Mouse (Mus musculus) hindbrain, postnatal 0 days (tissue): ENCODE measurements around the gene Pnpla6. TPM values are rescaled to one million over a fixed set of nuclear protein-coding genes. Genes with fewer than 3 reads are reported as not detected.

Source experiments
- ATAC-seq: fragments of 200-750 bp; cut with Nextera tagmentation; 2 replicates; pipeline ENCODE4 v1.8.0; 2017; ENCODE audit warnings: mild to moderate bottlenecking, moderate TSS enrichment, moderate library complexity
- DNase-seq: peaks from one replicate; pipeline ENCODE4 v3.0.0-alpha.2; 2015; ENCODE audit warnings: low spot score
- H3K27ac ChIP-seq: fragments of 300-500 bp; sonication (generic); 2 replicates; pipeline ENCODE4 v1.5.1; 2014; ENCODE audit warnings: mild to moderate bottlenecking
- H3K27me3 ChIP-seq: fragments of 300-500 bp; sonication (generic); 2 replicates; pipeline ENCODE4 v1.6.1; 2014; ENCODE audit warnings: low read length, mixed read lengths; ENCODE audit not compliant: insufficient read depth
- H3K36me3 ChIP-seq: fragments of 300-500 bp; sonication (generic); 2 replicates; pipeline ENCODE4 v1.6.1; 2014; ENCODE audit warnings: low read length, mixed read lengths; ENCODE audit not compliant: insufficient read depth
- H3K4me1 ChIP-seq: fragments of 300-500 bp; sonication (generic); 2 replicates; pipeline ENCODE4 v1.6.1; 2014; ENCODE audit warnings: antibody characterized with exemption, low read length, mixed read lengths; ENCODE audit not compliant: insufficient read depth
- H3K4me2 ChIP-seq: fragments of 300-500 bp; sonication (generic); 2 replicates; pipeline ENCODE4 v1.6.1; 2014; ENCODE audit warnings: low read depth, mild to moderate bottlenecking, low read length, moderate library complexity, mixed read lengths
- H3K4me3 ChIP-seq: fragments of 300-500 bp; sonication (generic); 2 replicates; pipeline ENCODE4 v1.5.1; 2014; ENCODE audit warnings: low read length
- H3K9ac ChIP-seq: fragments of 300-500 bp; sonication (generic); replicated peaks from 2 replicates; pipeline ENCODE4 v1.6.1; 2014; ENCODE audit warnings: mild to moderate bottlenecking, low read length, moderate library complexity, mixed read lengths
- H3K9me3 ChIP-seq: fragments of 300-500 bp; sonication (generic); 2 replicates; pipeline ENCODE4 v1.6.1; 2016; ENCODE audit warnings: low read length, mixed read lengths
- CTCF ChIP-seq: IDR thresholded peaks from 2 replicates; pipeline ENCODE4 v1.5.1; 2016; ENCODE audit warnings: antibody characterized with exemption, control low read depth, low read depth
- WGBS: fragments of 180-500 bp; shearing (Covaris S2); extraction: QIAGEN DNeasy Blood & Tissue Kit; methylation state at CpG from one replicate; pipeline ENCODE4 v1.1.7; 2014; 5-methylcytosine and 5-hydroxymethylcytosine counted together
- polyA plus RNA-seq: library from polyadenylated mRNA; unstranded; fragments of >200 nt; fragmentation: Nextera tagmentation; extraction: Ambion mirVana; gene quantifications from 2 replicates; pipeline ENCODE4 v1.2.1, GENCODE M21; 2015
- total RNA-seq: library from RNA; depleted of rRNA; stranded (reverse); fragments of >200 nt; gene quantifications from 2 replicates; pipeline ENCODE4 v1.2.3, GENCODE M21; 2014

The Pnpla6 gene
- total and polyA plus RNA-seq, 2 experiments from 2014 or later = 35.3 to 82.6 TPM

DNA sequence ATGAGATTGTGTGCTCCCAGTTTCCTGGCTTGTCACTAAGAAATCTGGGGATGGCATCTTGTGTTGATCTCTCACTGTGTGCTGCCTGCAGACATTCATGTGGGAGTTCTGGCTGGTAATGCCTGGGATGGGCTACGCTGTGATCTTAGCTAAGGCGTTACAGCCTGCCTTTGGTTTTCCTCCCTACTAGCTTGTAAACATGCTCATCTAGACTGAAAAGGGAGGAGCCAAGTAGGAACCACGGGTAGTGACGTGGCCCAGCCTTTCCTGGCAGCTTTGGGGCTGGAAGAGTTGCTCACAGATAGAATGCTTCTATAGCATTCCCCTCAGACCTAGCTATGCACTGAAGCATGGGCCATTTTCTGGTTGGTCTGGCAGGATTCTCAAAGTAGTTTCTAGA lies 13.0 kb upstream of the Pnpla6 start:
- Histone ChIP-seq H3K27ac (no peak overlapping the region), H3K27me3 (no peaks in the 10 kb centered on the region), H3K4me1 (peaks cover 14% of the 10 kb centered on the region), H3K4me2 (no peak overlapping the region), H3K9me3 (no peaks in the 10 kb centered on the region), H3K9ac (no peak overlapping the region), H3K36me3 (peaks cover 12% of the 10 kb centered on the region; the same call in 1 of the 2 replicates), H3K4me3 (no peak overlapping the region)
- TF ChIP-seq CTCF = no peak
- ATAC-seq (no peak), DNase-seq (no peak)
- 67% methylated on average over 4 of the region's 4 CpGs for WGBS

DNA sequence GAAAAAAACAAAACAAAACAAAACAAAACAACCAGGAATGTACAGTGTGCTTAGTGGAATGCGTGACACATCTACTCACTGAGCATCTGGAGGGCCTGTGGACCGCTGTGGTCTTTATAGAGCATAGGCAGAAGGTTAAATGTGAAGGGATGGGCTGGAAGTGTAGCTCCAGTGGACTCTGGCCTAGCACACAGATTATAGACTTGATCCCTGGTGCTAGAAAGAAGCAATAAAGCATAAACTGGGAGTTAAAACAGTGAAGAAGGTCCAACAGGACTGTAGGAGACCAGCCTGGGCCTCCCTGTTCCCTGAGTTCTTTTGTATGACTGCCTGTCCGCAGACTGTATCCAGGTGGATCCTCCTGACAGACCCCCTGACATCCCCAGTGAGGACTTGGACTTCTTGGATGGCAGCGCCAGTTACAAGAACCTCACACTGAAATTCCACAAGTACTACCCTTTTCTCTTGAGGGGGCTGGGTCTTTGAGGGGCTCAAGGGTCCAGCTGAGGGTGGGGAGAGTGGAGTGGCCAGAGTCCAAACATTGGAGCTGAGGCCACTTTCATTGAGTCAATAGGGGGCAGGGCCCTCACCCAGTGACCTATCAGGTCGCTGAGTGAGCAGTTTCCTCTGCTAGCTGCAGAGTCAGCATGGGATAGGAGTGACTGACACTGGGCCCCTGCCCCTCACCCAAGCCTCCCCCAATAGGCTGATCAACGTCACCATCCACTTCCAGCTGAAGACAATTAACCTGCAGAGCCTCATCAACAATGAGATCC lies 7.0 kb upstream of the Pnpla6 start:
- no peak for TF ChIP-seq CTCF
- H3K27ac ChIP-seq = no peak overlapping the region
- H3K4me1 ChIP-seq = no peaks in the 10 kb centered on the region
- DNase-seq = no peak
- H3K27me3 ChIP-seq = no peaks in the 10 kb centered on the region
- whole genome bisulfite sequencing = 90% methylated on average over 6 of the region's 6 CpGs
- ATAC-seq = no peak
- no peak overlapping the region for H3K4me2 ChIP-seq
- no peaks in the 10 kb centered on the region for H3K9me3 ChIP-seq
- peaks cover 56% of the 10 kb centered on the region; the same call in 1 of the 2 replicates for H3K36me3 ChIP-seq
- H3K4me3 ChIP-seq = no peak overlapping the region
- H3K9ac ChIP-seq = no peak overlapping the region

DNA sequence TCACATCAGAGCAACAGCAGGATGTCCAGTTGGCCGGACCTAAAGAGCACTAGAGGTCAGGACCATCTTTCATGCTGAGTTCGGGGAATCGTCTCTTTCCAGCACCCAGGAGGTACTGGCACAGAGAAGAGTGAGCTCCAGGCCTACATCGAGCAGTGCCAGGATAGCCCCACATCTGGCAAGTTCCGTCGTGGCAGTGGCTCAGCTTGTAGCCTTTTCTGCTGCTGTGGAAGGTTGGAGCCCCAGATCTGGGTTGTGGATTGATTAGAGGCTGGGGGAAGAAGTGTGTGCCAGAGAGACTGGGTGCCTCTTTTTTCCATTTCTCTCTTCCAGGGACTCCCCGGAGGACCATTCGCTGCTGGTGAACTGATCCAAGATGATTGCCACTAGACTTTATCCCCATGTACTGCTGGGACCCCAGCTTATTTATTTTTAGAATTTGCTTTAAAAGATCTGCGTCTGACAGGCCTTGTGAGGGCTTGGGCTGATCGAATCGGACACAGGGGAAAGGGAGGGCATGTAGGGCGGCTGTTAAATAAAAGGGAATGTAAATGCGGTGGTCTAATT lies 420 bp upstream of the Pnpla6 start:
- Histone ChIP-seq H3K4me2 (peak overlapping the region; percentile 93), H3K9ac (peak overlapping the region; percentile 63)
- ATAC-seq = no peak

DNA sequence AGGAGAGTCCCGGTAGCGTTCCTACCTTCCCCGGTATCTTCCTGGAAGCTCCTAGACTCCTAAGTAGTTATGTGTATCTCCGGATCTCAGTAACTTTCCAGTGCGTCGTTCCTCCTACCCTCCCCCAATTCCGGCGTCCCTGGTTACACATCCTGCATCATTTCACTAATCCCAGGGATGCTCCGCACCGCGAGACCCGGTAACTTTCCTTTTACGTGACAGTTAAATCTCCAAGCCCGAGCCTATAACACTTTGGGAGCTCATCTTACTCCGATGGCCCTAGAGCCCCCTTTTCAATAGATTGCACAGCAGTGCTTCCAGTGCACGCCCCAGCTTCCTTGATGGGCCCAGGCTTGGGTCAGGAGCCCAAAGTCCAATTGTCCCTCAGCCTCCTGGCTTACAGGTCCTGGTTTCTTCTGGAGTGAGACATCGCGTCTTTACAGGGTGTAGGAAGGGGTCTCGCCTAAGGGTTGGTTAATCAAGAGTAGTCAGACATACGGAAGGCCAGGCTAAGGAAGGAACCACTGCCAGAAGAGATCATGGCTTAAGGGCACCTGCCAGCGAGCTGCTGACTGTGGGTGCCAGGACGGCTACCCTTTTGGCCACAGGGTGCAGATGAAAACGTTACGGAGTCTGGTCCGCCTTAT lies 710 bp downstream of the Pnpla6 start:
- under 1% methylated on average over 25 of the region's 25 CpGs for WGBS
- Histone ChIP-seq H3K36me3 (peaks cover 27% of the 10 kb centered on the region; the same call in 1 of the 2 replicates), H3K9ac (peak overlapping the region; percentile 63), H3K4me3 (peak overlapping the region; percentile 53), H3K4me2 (peak overlapping the region; percentile 93), H3K4me1 (0 out of 2 replicates have a peak, but pooled peaks cover 4% of the 10 kb centered on the region), H3K27ac (peak overlapping the region; percentile 86), H3K27me3 (no peaks in the 10 kb centered on the region), H3K9me3 (no peaks in the 10 kb centered on the region)
- no peak for TF ChIP-seq CTCF
- DNase-seq = peak; percentile 75
- ATAC-seq = peak; percentile 27

More for the DNA sequence above, 420 bp upstream of the Pnpla6 start:
- H3K4me1 ChIP-seq = 0 out of 2 replicates have a peak, but pooled peaks cover 4% of the 10 kb centered on the region
- H3K27ac ChIP-seq = peak overlapping the region; percentile 86
- H3K27me3 ChIP-seq = no peaks in the 10 kb centered on the region
- peaks cover 34% of the 10 kb centered on the region; the same call in 1 of the 2 replicates for H3K36me3 ChIP-seq
- DNase-seq = no peak
- no peaks in the 10 kb centered on the region for H3K9me3 ChIP-seq
- no peak for TF ChIP-seq CTCF
- H3K4me3 ChIP-seq = peak overlapping the region; percentile 53
- 27% methylated on average over 13 of the region's 13 CpGs for WGBS

DNA sequence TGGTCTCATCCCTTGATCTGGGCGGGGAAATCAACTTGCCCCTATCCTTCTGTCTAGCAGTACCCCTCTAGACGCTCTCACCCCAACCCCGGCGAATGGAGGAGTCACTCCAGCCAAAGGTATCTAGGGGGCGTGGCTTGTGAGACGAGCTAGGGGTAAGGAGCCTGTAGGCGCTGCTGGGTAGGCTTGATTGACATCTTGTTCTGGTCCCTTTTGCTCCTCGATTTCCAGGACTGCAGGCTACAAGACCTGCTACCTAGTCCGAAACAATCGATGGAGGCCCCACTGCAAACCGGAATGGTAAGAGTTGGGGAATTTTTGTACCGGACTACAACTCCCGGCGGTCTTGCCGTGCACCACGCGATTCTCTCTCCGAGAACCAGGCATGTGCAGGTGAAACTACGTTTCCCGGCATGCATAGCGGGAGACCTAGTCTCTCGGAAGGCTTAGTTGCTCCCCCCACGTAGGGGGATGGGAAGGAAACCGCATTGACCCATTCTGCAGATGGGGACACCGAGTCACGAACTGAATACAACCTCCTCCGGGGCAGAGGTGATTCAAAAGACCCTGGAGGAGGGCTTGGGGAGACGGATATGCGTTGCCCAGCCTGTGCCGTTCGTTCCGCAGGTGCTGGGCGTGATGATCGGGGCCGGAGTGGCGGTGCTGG lies 1.4 kb downstream of the Pnpla6 start:
- H3K36me3 ChIP-seq = peaks cover 24% of the 10 kb centered on the region; the same call in 1 of the 2 replicates
- peak overlapping the region; percentile 86 for H3K27ac ChIP-seq
- 1% methylated on average over 36 of the region's 36 CpGs for WGBS
- H3K9ac ChIP-seq = peak overlapping the region; percentile 63
- peak overlapping the region; percentile 53 for H3K4me3 ChIP-seq
- H3K9me3 ChIP-seq = no peaks in the 10 kb centered on the region
- DNase-seq = peak; percentile 97
- peak; percentile 86 for ATAC-seq
- H3K27me3 ChIP-seq = no peaks in the 10 kb centered on the region
- no peak for TF ChIP-seq CTCF
- H3K4me1 ChIP-seq = 0 out of 2 replicates have a peak, but pooled peaks cover 4% of the 10 kb centered on the region
- H3K4me2 ChIP-seq = peak overlapping the region; percentile 93

DNA sequence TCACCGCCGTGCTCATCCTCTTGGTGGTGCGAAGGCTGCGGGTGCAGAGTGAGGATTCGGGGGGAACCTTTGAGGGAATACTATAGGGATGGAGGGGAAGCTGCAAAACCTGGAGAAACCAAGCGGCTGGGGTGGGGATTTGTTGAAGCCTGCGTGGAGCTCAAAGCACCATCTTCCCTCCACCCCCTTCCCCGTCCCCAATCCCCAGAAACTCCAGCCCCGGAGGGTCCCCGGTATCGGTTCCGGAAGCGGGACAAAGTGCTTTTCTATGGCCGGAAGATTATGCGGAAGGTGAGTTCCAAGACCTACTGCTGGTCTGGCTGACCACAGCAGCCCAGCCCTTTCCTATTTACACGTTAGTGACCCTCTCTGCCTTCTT lies 1.9 kb downstream of the Pnpla6 start:
- DNase-seq = peak; percentile 60
- peak overlapping the region; percentile 53 for H3K4me3 ChIP-seq
- peaks cover 26% of the 10 kb centered on the region; the same call in 1 of the 2 replicates for H3K36me3 ChIP-seq
- ATAC-seq = peak; percentile 50
- H3K4me1 ChIP-seq = 0 out of 2 replicates have a peak, but pooled peaks cover 4% of the 10 kb centered on the region
- H3K9me3 ChIP-seq = no peaks in the 10 kb centered on the region
- peak overlapping the region; percentile 93 for H3K4me2 ChIP-seq
- no peaks in the 10 kb centered on the region for H3K27me3 ChIP-seq
- 4% methylated on average over 16 of the region's 16 CpGs for WGBS
- H3K27ac ChIP-seq = peak overlapping the region; percentile 86
- no peak for TF ChIP-seq CTCF
- peak overlapping the region; percentile 63 for H3K9ac ChIP-seq
